In genomic region chr7:28437964-28438363, GRCm38 (mm10) we compare ENCODE assay signal across 1 mouse cellular context.
TF ChIP-seq lines count a peak whose summit lies in the region.

No protein-coding gene starts in this region.

TF ChIP-seq in ES-E14, 5 proteins besides CTCF, POLR2A, EP300 and RAD21:
- TF ChIP-seq CHD2 (IDR thresholded peaks at IDR 0.05; ENCODE audit: low read depth, low read length) (no peak), ZNF384 (IDR thresholded peaks at IDR 0.05; ENCODE audit: low read depth, low read length) (peak; percentile 54; the same call in 1 of the 2 replicates), HCFC1 (IDR thresholded peaks at IDR 0.05; ENCODE audit: borderline replicate concordance, insufficient read depth, low read length) (no peak), MAFK (IDR thresholded peaks at IDR 0.05; ENCODE audit: insufficient read depth, low read depth, low read length) (no peak), ZC3H11A (IDR thresholded peaks at IDR 0.05; ENCODE audit: borderline replicate concordance, low read depth, low read length) (no peak)
